Mouse (Mus musculus) brown adipose tissue, adult 24 weeks (tissue): Measurements from ENCODE around the gene Gal3st2c. TPM values are rescaled to one million over a fixed set of nuclear protein-coding genes. Genes with fewer than 3 reads are reported as not detected.
A peak's percentile ranks its signal among the peaks of the same experiment; 100 is the strongest.
"Not testable (repeated sequence)": the region's sequence is repeated elsewhere in the genome, so short reads cannot be mapped to it uniquely, and the experiment has no call there.

Experiments used
- H3K27ac ChIP-seq: fragments of 200-500 bp; replicated peaks from 2 replicates; pipeline ENCODE4 v1.5.1; 2012; ENCODE audit warnings: low read depth, mild to moderate bottlenecking, low read length
- H3K4me1 ChIP-seq: fragments of 200-500 bp; 2 replicates; pipeline ENCODE4 v1.6.1; 2012; ENCODE audit warnings: low read length, mixed read lengths; ENCODE audit not compliant: control insufficient read depth, insufficient read depth, insufficient read length
- H3K4me3 ChIP-seq: fragments of 200-500 bp; 2 replicates; pipeline ENCODE4 v1.5.1; 2012; ENCODE audit warnings: low read depth, mild to moderate bottlenecking, low read length, moderate library complexity; ENCODE audit not compliant: insufficient read depth
- polyA plus RNA-seq: library from polyadenylated mRNA; stranded (reverse); fragments of >200 nt; gene quantifications from 2 replicates; pipeline ENCODE4 v1.2.4, GENCODE M21; 2012; ENCODE audit not compliant: missing spikeins, insufficient read depth, insufficient read length

Gal3st2c gene
- polyA plus RNA-seq, 1 experiment: not detected

DNA sequence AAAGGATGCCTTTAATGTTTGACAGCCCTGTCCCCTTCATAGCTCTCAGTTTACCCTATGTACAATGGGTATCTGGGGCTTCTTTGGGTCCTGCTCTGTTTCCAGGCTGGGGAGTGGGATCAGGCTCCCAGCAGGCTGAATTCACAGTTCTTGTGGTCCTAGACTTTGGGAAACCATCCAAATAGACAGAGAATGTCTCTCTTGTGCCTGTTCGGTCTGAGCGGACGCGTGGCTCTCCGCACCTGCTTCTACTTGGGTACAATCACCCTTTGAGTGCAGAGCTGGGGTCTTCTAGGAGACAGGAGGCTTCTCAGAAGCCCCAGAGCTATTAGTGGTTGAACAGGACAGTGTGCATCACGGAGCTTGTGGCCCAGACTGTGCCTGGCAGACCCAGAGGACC lies 29.8 kb downstream of the Gal3st2c start, which contains the start of gene Neu4:
Neu4 (plus strand) TSS at position 301 of the 400 bp plus-strand sequence.
- H3K4me3 ChIP-seq: no peak within 1 kb of the TSS
- H3K4me1 ChIP-seq: no peaks in the 10 kb centered on the region
- H3K27ac ChIP-seq: no peak within 1 kb of the TSS

DNA sequence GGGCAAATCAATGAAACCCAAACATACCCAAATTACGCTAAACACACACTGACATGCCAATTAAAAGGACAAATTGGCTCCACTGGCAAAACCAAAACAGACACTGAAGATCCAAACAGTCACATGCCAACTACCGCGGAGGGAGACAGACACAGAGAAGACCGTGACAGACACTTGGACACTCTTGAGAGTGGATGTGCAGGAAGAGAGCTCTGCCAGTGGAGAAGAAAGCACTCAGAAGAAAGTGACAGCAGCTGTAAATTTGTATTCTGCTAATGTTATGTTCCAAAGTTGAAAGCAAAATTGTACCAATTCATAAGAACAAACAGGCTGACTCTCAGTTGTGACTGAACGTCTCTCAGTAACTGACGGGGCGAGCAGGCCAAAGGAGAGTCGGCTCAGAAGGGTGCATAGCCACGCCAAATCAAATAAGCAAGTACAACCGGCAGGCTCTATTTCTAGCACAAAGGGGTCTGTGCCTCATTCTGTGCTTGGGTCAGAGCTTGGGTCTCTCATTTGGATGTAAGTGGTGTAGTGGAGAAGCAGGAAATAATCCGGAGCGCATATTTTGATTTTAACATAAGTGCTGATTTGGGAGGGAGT lies 37.3 kb downstream of the Gal3st2c start:
- Histone ChIP-seq H3K27ac (no peak overlapping the region), H3K4me1 (no peaks in the 10 kb centered on the region), H3K4me3 (no peak overlapping the region)

DNA sequence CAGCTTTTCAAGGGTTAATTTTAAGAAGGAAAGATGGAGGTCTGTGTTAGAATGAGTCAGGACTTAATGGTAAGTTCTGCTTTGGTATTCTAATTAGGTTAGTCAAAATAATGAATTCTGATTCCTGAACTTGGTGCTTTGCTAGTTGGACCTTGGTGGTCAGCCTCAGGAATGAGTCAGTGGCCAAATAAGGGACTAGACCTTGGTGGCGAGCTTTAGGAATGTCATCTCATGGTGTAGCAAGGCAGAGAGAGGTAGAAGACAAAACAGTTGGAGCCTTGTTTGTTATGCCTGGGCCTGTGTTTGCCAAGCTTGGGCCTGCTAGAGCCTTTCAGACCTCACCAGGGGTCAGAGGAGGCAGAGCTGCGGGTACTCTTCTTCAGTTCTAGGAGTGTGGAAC lies 38.4 kb downstream of the Gal3st2c start:
- H3K4me1 ChIP-seq: no peaks in the 10 kb centered on the region
- no peak overlapping the region for H3K4me3 ChIP-seq
- H3K27ac ChIP-seq: no peak overlapping the region

DNA sequence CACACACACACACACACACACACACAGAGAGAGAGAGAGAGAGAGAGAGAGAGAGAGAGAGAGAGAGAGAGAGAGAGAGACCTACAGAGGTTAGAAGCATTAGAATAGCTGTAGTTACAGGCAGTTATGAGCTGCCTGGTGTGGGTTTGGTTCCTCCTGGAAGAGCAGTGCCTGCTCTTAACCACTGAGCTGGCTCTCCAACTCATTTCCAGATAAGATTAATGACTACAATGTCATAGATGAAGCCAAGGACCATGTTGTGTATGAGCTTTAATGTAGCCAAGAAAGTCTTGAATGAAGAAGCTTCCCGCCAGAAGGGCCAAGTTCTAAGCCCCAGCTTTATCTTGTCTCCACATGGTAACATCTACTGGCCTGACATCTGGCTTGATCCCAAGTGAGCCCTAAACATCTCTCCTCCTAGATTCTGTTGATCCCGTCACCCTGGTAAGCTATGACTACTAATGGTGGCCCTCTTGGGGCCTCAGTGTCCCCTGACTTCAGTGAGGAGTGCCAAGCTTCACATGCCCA lies 42.8 kb downstream of the Gal3st2c start:
- Histone ChIP-seq H3K27ac (no peak overlapping the region), H3K4me1 (no peaks in the 10 kb centered on the region), H3K4me3 (no peak overlapping the region)

DNA sequence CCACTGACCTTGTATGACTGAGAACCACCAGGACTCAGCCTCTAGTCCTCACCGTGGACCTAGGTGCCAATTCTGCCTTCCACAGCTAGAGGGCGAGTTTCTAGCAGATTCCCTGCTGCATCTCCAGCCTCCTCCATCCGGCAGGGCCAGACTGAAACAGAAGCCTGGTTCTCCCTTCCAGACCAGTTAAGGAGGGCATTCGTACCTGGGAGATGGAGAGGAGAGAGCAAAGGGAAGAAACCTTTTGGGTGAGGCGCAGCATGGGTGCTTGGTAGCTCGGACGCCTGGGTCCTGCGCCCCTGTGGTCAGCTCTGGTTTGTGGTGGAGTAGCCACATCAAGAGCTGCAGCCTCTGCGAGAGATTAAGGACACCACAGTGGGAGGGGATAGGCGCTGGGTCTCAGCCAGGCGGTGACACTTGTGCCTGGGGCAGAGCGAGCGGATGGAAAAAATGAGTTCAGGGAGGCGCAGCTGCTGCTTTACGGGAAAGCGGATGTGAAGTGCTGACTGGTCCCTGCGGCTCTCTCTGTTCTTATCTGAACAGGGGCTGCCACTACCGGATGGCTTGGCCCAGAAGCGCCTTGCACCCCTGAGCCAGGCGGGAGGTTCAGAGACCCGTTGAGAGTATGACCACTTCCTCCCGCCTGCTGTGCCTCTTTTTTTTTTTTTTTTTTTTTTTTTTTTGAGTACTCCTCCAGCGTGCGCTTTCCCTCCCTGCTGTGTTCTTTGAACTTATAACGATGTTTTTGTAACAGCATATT lies 44.9 kb downstream of the Gal3st2c start:
- H3K4me1 ChIP-seq: no peaks in the 10 kb centered on the region
- H3K4me3 ChIP-seq: peak overlapping the region; percentile 31
- no peak overlapping the region for H3K27ac ChIP-seq

DNA sequence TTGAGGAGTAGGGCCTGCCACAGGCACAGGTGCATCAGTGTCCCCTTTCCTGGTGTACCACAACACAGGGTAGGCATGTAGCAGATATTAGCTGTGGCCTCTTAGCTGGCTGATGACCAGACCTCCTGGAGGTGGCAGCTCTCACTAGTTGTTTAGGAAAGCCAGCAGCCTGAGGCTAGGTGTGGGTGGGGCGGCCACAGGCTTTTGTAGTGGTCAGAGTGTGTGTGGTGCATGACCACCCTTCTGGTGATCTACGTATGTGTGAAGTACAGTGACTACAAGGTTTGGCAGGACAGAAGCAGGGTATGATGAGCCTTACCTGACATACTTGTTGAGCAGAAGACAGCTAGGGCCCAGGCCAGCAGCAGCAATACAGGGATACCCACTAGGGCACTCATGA lies 50.1 kb downstream of the Gal3st2c start:
- Histone ChIP-seq H3K4me1 (no peaks in the 10 kb centered on the region), H3K4me3 (no peak overlapping the region), H3K27ac (no peak overlapping the region)

DNA sequence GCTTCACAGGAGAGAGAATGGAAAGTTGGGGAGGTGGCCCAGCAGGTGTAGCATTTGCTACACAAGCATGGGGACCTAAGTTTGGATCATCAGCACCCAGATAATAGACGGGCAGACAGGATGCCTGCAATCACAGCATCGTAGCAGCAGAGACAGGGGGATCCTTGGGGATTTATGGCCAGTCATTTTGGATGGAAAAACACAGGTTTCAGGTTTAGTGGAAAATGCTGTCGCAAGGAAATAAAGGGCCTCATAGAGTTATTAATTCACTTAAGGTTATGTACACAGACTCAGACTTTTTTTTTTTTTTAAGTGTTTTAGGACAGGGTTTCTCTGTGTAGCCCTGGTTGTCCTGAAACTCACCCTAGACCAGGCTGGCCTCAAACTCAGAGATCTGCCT lies 55.2 kb downstream of the Gal3st2c start:
- no peak overlapping the region for H3K4me3 ChIP-seq
- H3K27ac ChIP-seq: no peak overlapping the region
- no peaks in the 10 kb centered on the region for H3K4me1 ChIP-seq

DNA sequence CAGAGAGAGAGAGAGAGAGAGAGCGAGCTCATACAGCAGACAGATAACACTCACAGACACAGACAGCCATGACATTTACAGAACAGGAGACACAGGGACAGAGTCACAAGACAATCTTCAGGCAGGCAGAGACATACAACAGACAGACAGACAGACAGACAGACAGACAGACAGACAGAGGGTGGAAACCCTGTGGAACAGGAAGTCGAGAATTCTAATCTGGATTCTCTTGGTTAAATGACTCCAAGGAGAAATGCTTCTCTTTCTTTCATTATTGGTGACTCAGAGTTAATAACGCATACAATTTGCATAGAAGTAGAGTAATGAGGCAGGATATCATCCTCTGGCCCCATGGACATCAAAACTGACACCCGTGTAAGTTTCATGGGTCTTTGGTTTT lies 56.2 kb downstream of the Gal3st2c start:
- no peak overlapping the region for H3K27ac ChIP-seq
- no peak overlapping the region for H3K4me3 ChIP-seq
- H3K4me1 ChIP-seq: no peaks in the 10 kb centered on the region

DNA sequence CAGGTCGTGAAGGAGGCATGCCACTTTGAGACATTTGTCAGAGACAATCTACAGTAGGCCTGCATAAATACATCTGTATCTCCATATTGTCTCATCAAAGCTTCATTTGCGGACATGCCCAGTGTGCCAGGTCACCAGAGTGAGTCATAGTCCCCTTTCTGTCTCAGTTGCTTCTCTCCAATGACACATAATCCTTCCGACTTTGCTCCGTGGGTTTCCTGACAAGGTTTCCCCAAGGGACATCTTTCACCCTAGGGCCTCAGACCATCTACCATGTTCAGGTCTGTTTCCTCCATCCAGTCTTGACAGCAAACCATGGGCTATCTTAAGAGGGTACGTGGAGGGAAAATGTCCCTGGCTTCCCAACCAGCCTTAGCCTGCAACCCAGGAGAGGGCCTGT lies 60.8 kb downstream of the Gal3st2c start:
- Histone ChIP-seq H3K27ac (no peak overlapping the region), H3K4me1 (no peaks in the 10 kb centered on the region), H3K4me3 (no peak overlapping the region)

DNA sequence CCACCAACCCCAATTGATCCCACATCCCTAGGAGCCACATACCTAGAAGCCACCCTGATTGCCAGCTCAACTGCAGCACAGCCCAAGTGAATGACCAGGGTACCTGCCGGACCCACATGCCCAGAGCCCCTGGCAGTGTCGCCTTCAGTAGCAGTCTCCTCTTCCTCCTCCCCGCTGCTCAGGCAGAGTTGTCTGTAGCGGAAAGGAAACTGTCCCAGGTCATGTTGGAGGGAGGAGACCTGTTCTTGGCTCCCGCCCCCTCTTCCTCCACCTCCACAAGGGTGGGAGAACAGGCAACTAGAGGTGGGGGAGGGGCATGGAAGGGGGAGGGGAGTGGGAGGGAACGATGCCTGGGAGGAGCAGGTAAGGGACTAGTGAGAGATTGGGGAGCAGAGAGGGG lies 62.1 kb downstream of the Gal3st2c start, which contains the start of gene Pdcd1:
Pdcd1 (minus strand) TSS at position 181 of the 400 bp plus-strand sequence.
- Histone ChIP-seq H3K4me3 (no peak within 1 kb of the TSS), H3K4me1 (no peaks in the 10 kb centered on the region), H3K27ac (no peak within 1 kb of the TSS)

DNA sequence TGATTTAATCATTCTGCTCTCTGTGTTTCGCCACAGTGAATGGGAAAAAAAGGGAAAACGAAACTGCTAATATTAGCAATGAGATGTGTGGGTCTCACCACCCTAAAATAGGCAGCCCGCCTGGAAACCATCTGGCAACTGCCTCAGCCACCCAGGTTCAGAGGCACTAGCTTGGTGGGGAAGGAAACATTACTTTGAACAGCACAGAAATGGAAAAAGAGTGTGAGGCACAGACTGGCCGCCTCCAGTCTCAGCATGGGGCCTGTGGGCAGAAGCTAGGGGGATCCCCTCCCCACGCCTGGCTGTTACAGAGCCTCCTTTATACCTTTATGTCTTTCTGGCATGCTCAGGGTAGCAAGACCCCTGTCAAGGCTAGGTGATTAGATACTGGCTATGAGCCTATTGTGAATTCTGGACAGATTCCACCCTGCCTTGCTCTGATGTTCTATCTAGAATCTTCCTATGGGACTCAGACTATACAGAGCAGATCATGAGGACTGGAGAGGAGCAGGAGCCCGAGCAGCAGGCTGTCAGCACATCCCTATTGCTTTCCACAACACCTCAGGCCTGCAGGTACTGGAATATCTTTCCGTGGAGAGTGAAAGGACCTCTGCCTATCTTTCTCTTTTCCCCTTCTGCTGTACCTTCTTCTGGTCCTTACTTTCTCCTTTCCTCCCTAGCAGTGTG lies 63.4 kb downstream of the Gal3st2c start:
- Histone ChIP-seq H3K27ac (no peak overlapping the region), H3K4me3 (no peak overlapping the region), H3K4me1 (no peaks in the 10 kb centered on the region)

DNA sequence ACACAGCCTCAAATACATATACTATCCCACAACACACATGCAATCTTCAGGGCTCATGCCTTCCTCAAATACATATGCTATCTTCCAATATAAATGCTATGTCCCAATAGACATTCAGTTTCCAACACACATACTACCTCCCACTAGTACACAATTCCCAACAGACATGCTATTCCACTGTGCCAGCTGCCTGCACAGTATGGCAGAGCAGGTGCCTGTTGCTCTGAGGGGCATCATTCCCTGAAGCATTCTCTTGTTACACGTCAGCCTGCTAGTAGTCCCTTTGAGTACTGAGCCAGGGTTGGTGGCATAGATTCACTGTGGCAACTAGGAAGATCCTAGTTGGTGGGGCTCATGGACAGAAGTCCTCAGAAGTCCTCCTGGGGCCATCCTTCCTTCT lies 64.2 kb downstream of the Gal3st2c start:
- Histone ChIP-seq H3K4me1 (no peaks in the 10 kb centered on the region), H3K27ac (no peak overlapping the region), H3K4me3 (no peak overlapping the region)

DNA sequence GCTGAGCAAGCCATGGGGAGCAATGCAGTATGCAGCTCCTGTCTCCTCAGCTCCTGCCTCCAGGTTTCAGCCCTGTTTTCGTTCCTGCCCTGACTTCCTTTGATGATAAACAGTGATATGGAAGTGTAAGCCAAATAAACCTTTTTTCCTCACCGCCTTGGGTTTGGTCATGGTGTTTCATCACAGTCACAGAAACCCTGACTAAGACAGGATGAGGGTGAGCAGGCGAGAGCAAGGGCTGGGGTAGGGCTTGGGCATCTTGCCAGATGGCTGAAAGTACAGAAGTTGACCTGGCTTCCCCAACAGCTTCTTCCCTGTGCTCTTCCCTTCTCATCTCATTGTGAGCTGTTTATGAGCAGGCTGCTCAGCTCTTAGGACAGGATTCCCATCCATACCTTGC lies 65.7 kb downstream of the Gal3st2c start:
- H3K27ac ChIP-seq: no peak overlapping the region
- no peaks in the 10 kb centered on the region for H3K4me1 ChIP-seq
- H3K4me3 ChIP-seq: no peak overlapping the region

DNA sequence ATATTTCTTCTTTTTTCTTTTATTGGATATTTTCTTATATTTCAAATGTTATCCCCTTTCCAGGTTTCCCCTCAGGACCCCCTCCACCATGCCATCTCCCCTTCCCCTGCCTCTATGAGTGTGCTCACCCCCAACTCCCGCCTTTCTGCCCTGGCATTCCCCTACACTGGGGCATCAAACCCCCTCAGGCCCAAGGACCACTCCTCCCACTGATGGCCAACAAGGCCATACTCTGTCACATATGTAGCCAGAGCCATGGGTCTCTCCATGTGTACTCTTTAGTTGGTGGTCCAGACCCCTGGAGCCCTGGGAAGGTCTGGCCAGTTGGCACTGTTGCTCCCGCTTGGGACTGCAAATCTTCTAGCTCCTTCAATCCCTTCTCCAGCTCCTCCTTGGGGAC lies 67.1 kb downstream of the Gal3st2c start:
- H3K4me3 ChIP-seq: no peak overlapping the region
- H3K4me1 ChIP-seq: no peaks in the 10 kb centered on the region
- no peak overlapping the region for H3K27ac ChIP-seq

DNA sequence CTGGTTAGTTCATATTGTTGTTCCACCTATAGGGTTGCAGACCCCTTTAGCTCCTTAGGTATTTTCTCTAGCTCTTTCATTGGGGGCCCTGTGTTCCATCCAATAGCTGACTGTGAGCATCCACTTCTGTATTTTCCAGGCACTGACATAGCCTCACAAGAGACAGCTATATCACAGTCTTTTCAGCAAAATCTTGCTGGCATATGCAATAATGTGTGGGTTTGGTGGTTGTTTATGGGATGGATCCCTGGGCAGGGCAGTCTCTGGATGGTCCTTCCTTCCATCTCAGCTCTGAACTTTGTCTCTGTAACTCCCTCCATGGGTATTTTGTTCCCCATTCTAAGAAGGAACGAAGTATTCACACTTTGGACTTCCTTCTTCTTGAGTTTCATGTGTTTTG lies 68.0 kb downstream of the Gal3st2c start:
- not testable (repeated sequence) for H3K27ac ChIP-seq

More for the DNA sequence above, 68.0 kb downstream of the Gal3st2c start:
- not testable (repeated sequence) for H3K4me3 ChIP-seq, H3K4me1 ChIP-seq
